20 mouse cellular contexts compared by ENCODE assay signal in the genomic region with DNA sequence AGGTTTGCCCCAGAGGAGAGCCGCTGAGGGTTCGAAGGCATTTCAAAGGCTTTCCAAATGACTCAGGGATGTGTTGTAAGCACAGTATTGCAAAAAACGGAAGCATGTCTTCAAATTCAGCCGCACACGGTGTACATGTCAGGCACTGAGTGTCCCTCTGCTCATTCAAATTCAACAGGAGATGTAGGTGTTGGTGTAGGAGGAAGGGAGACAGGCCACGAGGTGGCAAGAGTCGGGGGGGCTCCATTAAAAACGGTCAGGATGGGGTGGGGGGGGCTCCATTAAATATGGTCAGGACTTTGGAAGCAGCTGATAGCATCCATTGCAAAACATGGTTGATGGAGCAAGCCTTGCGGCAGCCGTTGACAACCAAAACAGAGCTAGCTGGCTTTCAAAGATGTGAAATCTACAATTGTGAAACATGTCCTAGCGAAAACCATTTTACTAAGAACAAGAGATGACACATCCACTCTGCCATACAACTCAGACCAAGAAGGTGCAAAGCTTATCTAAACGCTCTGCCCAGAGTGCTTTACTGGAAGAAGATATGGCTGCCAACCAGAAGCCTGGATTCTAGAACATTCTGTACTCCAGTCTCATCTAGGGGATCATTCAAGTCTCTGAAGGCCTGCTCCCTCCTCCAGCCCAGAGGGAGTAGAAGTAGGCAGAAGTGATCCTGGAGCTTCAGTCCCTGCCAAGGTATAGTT. TPM values are rescaled to one million over a fixed set of nuclear protein-coding genes. Genes with fewer than 3 reads are reported as not detected.
A peak's percentile ranks its signal among the peaks of the same experiment; 100 is the strongest.
DNase-seq lines count a peak whose midpoint lies in the region; ATAC-seq and TF ChIP-seq lines count a peak whose summit lies in the region.
"Had no signal": no experiment of that assay in that cellular context is flagged by ENCODE, and none has a peak within 500 bp of the region (broad histone marks: within the 10 kb centered on the region; RNA-seq: fewer than 3 reads in every experiment).

No protein-coding gene starts in this region.

- DNase-seq in liver, adult 2 months (ENCODE audit: extremely low read depth, low read depth, low spot score): peak; percentile 35
- peak; percentile 60 for DNase-seq in adipocyte (ENCODE audit: low spot score)
- peak; percentile 30 for DNase-seq in lung, postnatal 10 days
- no peak for DNase-seq in T-cell, adult 2 months (ENCODE audit: low spot score)
- DNase-seq in left cerebral cortex, adult 11 months (ENCODE audit: low spot score): no peak
- no peak for DNase-seq in left cerebral cortex, postnatal 25 days (ENCODE audit: low spot score in 2 of 2)
- DNase-seq: cerebellum, adult 9-11 months; heart, adult 18-20 months; kidney, postnatal 25 days; left cerebral cortex, postnatal 4 days; lung, embryonic 14.5 days had no signal

- H3K4me2 ChIP-seq in liver, embryonic 12.5 days: no peak overlapping the region
- H3K4me2 ChIP-seq: forebrain, embryonic 12.5 days; heart, embryonic 15.5 days; hindbrain, embryonic 13.5 days; lung, embryonic 14.5 days; midbrain, embryonic 13.5 days had no signal

- H3K27me3 ChIP-seq in liver, adult 2 months (ENCODE audit: control insufficient read depth, insufficient read depth, low read length): no peaks in the 10 kb centered on the region
- H3K27me3 ChIP-seq in liver, embryonic 12.5 days (replicated peaks): peaks cover 36% of the 10 kb centered on the region
- H3K27me3 ChIP-seq: heart, embryonic 15.5 days; hindbrain, embryonic 13.5 days had no signal

- WGBS in liver, adult 2 months: 55% methylated on average over 12 of the region's 12 CpGs
- WGBS in liver, embryonic 12.5 days (ENCODE audit: insufficient replicate concordance): 56% methylated on average over 12 of the region's 12 CpGs

- ATAC-seq in liver, embryonic 12.5 days: no peak
- ATAC-seq in monocyte, adult 5-6 weeks (replicated peaks; ENCODE audit: insufficient number of reproducible peaks, low FRiP score, low TSS enrichment, poor library complexity, severe bottlenecking): peak; percentile 34
- ATAC-seq: activated CD4-positive, CD25-positive, alpha-beta regulatory T cell, adult 4 months; CD4-positive, CD25-positive, alpha-beta regulatory T cell, adult 4 months; intestine, postnatal 0 days; midbrain, embryonic 13.5 days had no signal

- no peak overlapping the region for H3K9ac ChIP-seq in liver, adult 2 months (ENCODE audit: low read depth, low read length)
- H3K9ac ChIP-seq in liver, embryonic 12.5 days: no peak overlapping the region
- H3K9ac ChIP-seq: forebrain, embryonic 12.5 days; heart, embryonic 15.5 days; hindbrain, embryonic 13.5 days; lung, embryonic 14.5 days; midbrain, embryonic 13.5 days had no signal

- H3K79me2 ChIP-seq in liver, adult 2 months (ENCODE audit: control insufficient read depth, insufficient read depth, low read length): peaks cover 1% of the 10 kb centered on the region; the same call in 1 of the 2 replicates

- intact Hi-C loops in left cerebral cortex, postnatal 25 days (cut with DNase I): no loop called here

- no peaks in the 10 kb centered on the region for H3K9me3 ChIP-seq in liver, embryonic 12.5 days (replicated peaks)
- H3K9me3 ChIP-seq: forebrain, embryonic 12.5 days; heart, embryonic 15.5 days; hindbrain, embryonic 13.5 days; midbrain, embryonic 13.5 days had no signal

- H3K4me3 ChIP-seq in liver, adult 2 months (ENCODE audit: insufficient read depth, low read depth, low read length): no peak overlapping the region
- H3K4me3 ChIP-seq in liver, embryonic 12.5 days: no peak overlapping the region
- H3K4me3 ChIP-seq: forebrain, embryonic 12.5 days; heart, embryonic 15.5 days; hindbrain, embryonic 13.5 days; midbrain, embryonic 13.5 days had no signal

- H3K4me1 ChIP-seq in liver, adult 2 months (ENCODE audit: control insufficient read depth, insufficient read depth, low read length): no peaks in the 10 kb centered on the region
- H3K4me1 ChIP-seq in liver, embryonic 12.5 days: peaks cover 19% of the 10 kb centered on the region

- H3K27ac ChIP-seq in liver, adult 2 months (replicated peaks; ENCODE audit: insufficient read depth, low read depth, low read length): no peak overlapping the region
- H3K27ac ChIP-seq in liver, embryonic 12.5 days: no peak overlapping the region
- H3K27ac ChIP-seq: forebrain, embryonic 12.5 days; heart, embryonic 15.5 days; hindbrain, embryonic 13.5 days; midbrain, embryonic 13.5 days had no signal

- no peak for TF ChIP-seq POLR2A in liver, adult 2 months (IDR thresholded peaks at IDR 0.05; ENCODE audit: extremely low read depth, insufficient read depth, low read length)

- no peaks in the 10 kb centered on the region for H3K36me3 ChIP-seq in liver, adult 2 months (ENCODE audit: control insufficient read depth, insufficient read depth, low read length)
- no peaks in the 10 kb centered on the region for H3K36me3 ChIP-seq in liver, embryonic 12.5 days
- H3K36me3 ChIP-seq: forebrain, embryonic 12.5 days; heart, embryonic 15.5 days; hindbrain, embryonic 13.5 days; midbrain, embryonic 13.5 days had no signal

- no peak for TF ChIP-seq CTCF in liver, adult 2 months (IDR thresholded peaks at IDR 0.05; ENCODE audit: low read depth, low read length)

RNA-seq across cellular contexts. Expression of gene Nfil3, which starts 4.8 kb away (rescaled TPM):
- 6.2 and 10.2 TPM in 2 replicates for total RNA-seq in liver, adult 2 months (2014; rRNA removed)
- polyA plus RNA-seq in liver, adult 2 months (2012; rRNA removed): 7.9 and 16.2 TPM in 2 replicates
- 5.0 and 5.4 TPM in 2 replicates for polyA plus RNA-seq in liver, embryonic 12.5 days (2016; fragmentation: Nextera tagmentation; extraction: Ambion mirVana)
- 97.8 to 144 TPM (median 137 TPM) in 3 replicates for total RNA-seq in monocyte, adult 5-6 weeks (2017)
- total RNA-seq in left cerebral cortex, postnatal 25 days (2021): 10 to 100 TPM; 14.4 to 20.8 TPM

RNA-seq across cellular contexts. Expression of gene Auh, which starts 56.2 kb away (rescaled TPM):
- 45.1 and 49.2 TPM in 2 replicates for total RNA-seq in liver, adult 2 months (2014; rRNA removed)
- 28.0 and 33.3 TPM in 2 replicates for polyA plus RNA-seq in liver, adult 2 months (2012; rRNA removed)
- 30.1 and 32.6 TPM in 2 replicates for polyA plus RNA-seq in liver, embryonic 12.5 days (2016; fragmentation: Nextera tagmentation; extraction: Ambion mirVana)
- total RNA-seq in monocyte, adult 5-6 weeks (2017): 67.6 to 97.6 TPM (median 69.5 TPM) in 3 replicates
- total RNA-seq in left cerebral cortex, postnatal 25 days (2021): 10 to 100 TPM; 85.3 to 93.5 TPM

Comparison
In these comparisons a context has a peak if more than half of its experiments do, and no peak if none do; other contexts are left out.
1. DNase-seq: peak in liver, adult 2 months (single experiment), adipocyte (single experiment) and lung, postnatal 10 days (single experiment); none in T-cell, adult 2 months (single experiment), left cerebral cortex, adult 11 months (single experiment) and left cerebral cortex, postnatal 25 days (0 of 2).